Mouse (Mus musculus) adrenal gland, adult 2 months (tissue): ENCODE measurements around the gene Foxn2. TPM values are rescaled to one million over a fixed set of nuclear protein-coding genes. Genes with fewer than 3 reads are reported as not detected.
"Not testable (repeated sequence)": the region's sequence is repeated elsewhere in the genome, so short reads cannot be mapped to it uniquely, and the experiment has no call there.

ENCODE experiments used
- DNase-seq: peaks from one replicate; pipeline ENCODE4 v3.0.0; 2021
- polyA plus RNA-seq: library from polyadenylated mRNA; depleted of rRNA; stranded (reverse); fragments of >200 nt; gene quantifications from 2 replicates; pipeline ENCODE4 v1.2.3, GENCODE M21; 2012
- total RNA-seq, 2 experiments: library from RNA; stranded (reverse); gene quantifications; 2 replicates each; pipeline ENCODE4 v1.2.3; 2021

Foxn2 gene
- total and polyA plus RNA-seq, 3 experiments, result 2.8 to 21.0 (median 17.7) TPM

GRCm38 (mm10) chr17:88441432-88442174 lies 1.1 kb downstream of the Foxn2 start:
- peak; percentile 86 for DNase-seq

- DNase-seq, result no peak
These were observed 2.1 kb downstream of the Foxn2 start for GRCm38 (mm10) chr17:88442661-88443060.

- DNase-seq, result no peak
These were observed 2.7 kb downstream of the Foxn2 start for GRCm38 (mm10) chr17:88443186-88443585.

- DNase-seq, result peak; percentile 58
These were observed 17.6 kb downstream of the Foxn2 start for GRCm38 (mm10) chr17:88458079-88458478.

GRCm38 (mm10) chr17:88459516-88459915 lies 19.0 kb downstream of the Foxn2 start:
- DNase-seq, result no peak

GRCm38 (mm10) chr17:88459916-88460901 lies 19.7 kb downstream of the Foxn2 start:
- no peak for DNase-seq

- peak; percentile 95 for DNase-seq
These were observed 22.1 kb downstream of the Foxn2 start for GRCm38 (mm10) chr17:88462658-88463057.

GRCm38 (mm10) chr17:88466591-88466990 lies 26.1 kb downstream of the Foxn2 start:
- DNase-seq, result no peak

- no peak for DNase-seq
These were observed 27.2 kb downstream of the Foxn2 start for GRCm38 (mm10) chr17:88467696-88468095.

GRCm38 (mm10) chr17:88468655-88469398 lies 28.3 kb downstream of the Foxn2 start:
- not testable (repeated sequence) for DNase-seq

- DNase-seq, result no peak
These were observed 33.3 kb downstream of the Foxn2 start for GRCm38 (mm10) chr17:88473766-88474165.

- DNase-seq, result no peak
These were observed 36.7 kb downstream of the Foxn2 start for GRCm38 (mm10) chr17:88477165-88477564.

- DNase-seq, result no peak
These were observed 37.2 kb downstream of the Foxn2 start for GRCm38 (mm10) chr17:88477699-88478098.

- no peak for DNase-seq
These were observed 38.5 kb downstream of the Foxn2 start for GRCm38 (mm10) chr17:88479040-88479439.

- no peak for DNase-seq
These were observed 39.9 kb downstream of the Foxn2 start for GRCm38 (mm10) chr17:88480369-88480768.

GRCm38 (mm10) chr17:88481062-88481461 lies 40.6 kb downstream of the Foxn2 start:
- DNase-seq, result no peak

GRCm38 (mm10) chr17:88481587-88481986 lies 41.1 kb downstream of the Foxn2 start:
- DNase-seq, result no peak

- no peak for DNase-seq
These were observed 44.0 kb downstream of the Foxn2 start for GRCm38 (mm10) chr17:88484539-88484938.

- no peak for DNase-seq
These were observed 44.4 kb downstream of the Foxn2 start for GRCm38 (mm10) chr17:88484951-88485350.

GRCm38 (mm10) chr17:88490546-88490945 lies 50.0 kb downstream of the Foxn2 start:
- DNase-seq, result no peak

GRCm38 (mm10) chr17:88491366-88492106 lies 51.0 kb downstream of the Foxn2 start:
- no peak for DNase-seq

- no peak for DNase-seq
These were observed 51.6 kb downstream of the Foxn2 start for GRCm38 (mm10) chr17:88492107-88492460.
